Mouse (Mus musculus): ENCODE measurements around the gene Spata2.

Gene Spata2

DNA sequence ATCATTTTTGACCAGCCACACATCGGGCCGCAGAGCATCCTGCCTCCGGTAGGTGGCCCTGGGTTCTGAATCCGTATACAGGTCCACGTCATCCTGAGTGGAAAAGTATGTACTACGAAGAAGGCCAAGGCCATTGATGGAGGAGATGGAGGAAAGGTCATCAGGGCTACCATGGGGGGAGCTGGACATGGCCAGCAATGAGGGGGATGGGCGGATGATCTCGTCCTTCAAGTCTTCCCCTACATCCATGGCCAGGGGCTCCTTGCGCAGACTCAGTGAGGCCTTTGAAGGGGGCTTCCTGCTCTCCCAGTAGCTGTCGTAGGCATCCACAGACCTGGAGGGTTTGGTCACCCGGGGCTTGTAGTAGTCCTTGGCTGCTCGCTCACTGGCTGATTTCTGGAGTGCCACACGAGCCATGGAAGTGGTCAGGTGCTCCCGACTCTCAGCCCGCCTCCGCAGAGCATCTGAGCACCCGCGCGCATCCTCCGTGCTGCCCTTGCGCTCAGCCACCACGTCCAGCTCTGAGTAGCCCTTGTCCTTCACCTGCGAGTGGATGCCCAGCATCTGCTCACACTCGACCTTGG, 8.8 kb downstream of the Spata2 start:
- in situ Hi-C loops (cut with MboI; ENCODE audit: low sequenced_read_pairs) = no loop called here

DNA sequence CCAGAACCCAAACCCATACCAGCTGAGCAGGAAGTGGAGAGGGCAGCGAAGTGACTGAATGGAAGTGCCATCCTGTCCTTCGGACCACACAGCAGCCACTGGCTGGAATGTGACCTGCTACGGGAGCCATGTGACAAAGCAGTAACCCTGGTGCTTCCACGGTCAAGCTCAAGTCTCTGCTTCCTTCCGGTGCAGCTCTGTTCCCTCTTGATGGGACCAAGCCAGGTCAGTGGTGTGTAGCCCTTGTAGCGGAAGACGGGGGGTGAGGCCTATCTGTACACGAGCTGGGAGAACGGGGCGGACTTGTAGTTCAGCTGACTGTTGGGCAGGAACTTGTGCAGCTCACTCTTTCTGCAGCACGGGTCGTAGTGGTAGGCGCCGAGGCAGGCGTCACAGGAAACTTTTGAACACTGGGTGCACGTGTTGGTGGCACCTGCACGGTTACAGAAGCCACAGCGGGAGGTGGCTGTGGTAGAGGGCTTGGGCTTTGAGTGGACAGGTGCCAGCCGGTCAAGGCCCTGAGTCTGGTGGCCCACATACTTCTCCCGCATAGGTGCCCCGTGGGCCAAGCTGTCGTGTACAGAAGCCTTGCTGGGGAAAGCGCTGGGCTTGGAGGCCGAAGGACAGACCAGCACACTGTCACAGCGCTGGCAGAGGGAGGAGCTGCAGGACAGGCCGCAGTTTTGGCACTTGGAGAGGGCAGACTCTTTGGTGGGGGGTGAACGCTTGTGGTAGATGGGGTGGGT, 9.4 kb downstream of the Spata2 start:
- in situ Hi-C loops (cut with MboI; ENCODE audit: low sequenced_read_pairs) = no loop called here

DNA sequence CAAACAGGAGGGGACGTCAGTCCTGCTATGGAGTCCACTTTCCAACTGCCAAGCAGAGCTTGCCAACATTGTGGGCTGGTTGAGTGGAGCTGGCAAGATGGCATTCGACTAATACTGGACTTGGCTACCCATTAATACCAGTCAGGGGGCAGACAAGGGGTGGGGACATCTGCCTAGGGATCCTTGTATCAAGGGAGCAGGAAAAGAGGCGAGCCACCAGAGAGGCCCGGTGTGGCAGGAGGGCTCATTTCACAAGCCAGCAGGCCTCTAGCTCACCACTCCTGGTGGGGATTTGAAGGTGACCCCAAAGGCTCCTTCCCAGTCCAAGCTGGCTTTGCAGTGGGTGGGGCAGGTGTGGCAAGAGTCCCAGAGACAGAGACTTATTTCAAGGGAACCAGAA, 10.0 kb downstream of the Spata2 start:
- in situ Hi-C loops (cut with MboI; ENCODE audit: low sequenced_read_pairs) = no loop called here

DNA sequence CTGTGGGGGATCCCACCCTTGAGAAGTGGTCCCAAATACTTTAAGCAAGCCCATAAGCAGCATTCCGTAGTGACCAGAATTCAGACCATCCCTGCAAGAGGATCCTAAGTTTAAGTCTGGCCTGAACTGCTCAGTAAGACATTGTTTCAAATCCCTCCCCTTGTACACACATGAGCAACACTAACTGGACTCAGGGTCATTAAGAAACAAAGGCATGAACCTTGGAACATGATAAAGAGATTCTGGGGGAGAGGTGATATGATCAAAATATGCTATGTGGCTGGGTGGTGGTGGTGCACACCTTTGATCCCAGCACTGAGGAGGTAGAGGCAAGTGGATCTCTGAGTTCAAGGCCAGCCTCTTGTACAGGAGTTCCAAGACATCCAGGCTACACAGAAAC, 13.2 kb downstream of the Spata2 start:
- in situ Hi-C loops (cut with MboI; ENCODE audit: low sequenced_read_pairs) = no loop called here

DNA sequence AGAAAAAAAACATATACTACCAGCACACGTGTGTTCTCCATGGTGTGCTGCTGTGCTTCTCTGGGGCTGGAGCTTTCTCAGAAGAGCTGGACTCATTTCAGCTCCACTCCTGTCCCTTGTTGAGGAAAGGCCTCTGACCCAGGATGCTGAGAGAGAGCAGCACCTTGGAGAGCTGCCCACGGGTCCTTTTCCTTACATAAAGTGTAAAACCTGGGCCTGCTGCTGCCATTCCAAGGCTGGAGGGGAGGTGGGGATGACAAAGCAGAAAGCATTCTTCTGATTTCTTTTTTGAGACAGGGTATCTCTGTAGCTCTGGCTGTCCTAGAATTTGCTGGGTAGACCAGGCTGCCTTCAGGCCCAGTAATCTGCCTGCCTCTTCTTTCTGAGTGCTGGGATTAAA, 14.6 kb downstream of the Spata2 start:
- in situ Hi-C loops (cut with MboI; ENCODE audit: low sequenced_read_pairs) = no loop called here

DNA sequence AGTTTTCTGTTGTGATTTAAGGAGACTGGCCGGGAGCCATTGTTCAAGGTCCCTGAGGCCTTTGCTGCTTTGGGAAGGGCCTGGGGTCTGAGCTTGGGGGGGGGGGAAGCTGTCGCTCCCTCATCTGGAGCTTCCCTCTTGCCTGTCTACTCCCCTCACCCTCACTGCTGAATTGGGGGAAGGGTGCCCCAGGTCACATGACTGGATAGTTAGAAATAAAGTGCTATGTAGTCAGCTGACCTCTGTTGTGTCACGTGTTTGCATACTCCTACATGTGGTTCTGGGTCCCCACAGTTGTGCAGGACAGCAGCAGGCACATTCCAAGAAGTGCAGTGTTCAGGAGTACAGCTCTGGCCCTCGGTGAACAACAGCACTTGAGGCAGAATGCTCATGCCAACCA, 15.9 kb downstream of the Spata2 start:
- in situ Hi-C loops (cut with MboI; ENCODE audit: low sequenced_read_pairs) = no loop called here

DNA sequence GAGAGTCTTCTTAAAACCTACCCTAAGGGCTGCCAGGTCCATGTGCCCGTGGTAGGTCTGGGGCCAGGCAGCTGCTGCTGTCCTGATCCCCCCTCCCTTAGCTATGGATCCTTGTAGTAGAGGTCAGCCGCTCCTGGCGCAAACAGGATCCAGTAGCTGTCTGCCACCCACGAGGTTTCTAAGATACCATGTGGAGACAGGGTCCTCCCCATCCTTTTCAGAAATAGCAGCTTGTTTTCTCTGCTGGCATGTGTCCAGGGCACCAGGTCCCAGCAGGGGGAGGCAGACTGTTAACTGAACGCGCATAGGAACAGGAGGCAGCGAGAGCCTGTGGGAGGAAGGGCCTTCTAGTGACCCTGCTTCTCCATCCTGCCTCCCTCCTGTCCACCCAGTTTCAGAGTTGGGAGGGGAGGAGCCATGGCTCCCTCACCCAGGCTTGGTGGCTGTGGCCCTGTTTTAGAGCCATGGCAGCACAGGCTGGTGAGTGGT, 16.4 kb downstream of the Spata2 start:
- in situ Hi-C loops (cut with MboI; ENCODE audit: low sequenced_read_pairs) = no loop called here

DNA sequence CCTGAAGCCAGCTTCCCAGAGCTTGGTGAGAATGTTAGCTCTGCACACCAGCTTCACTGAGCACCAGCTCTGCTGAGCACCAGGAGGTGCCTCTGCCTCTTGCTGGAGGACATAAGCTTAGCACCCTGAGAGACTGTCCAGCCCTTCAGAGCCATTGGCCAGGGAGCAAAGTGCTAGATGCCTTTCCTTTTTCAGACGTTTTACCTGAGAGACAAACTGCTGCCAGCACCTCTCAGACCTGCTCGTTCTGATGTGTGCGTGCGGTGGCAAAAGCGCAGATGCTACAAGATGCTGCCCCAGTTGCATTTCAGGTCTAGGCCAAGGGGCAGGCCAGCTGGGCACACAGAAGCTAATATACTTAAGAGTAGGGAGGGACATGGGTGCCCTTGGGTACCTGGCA, 17.1 kb downstream of the Spata2 start:
- in situ Hi-C loops (cut with MboI; ENCODE audit: low sequenced_read_pairs) = no loop called here

DNA sequence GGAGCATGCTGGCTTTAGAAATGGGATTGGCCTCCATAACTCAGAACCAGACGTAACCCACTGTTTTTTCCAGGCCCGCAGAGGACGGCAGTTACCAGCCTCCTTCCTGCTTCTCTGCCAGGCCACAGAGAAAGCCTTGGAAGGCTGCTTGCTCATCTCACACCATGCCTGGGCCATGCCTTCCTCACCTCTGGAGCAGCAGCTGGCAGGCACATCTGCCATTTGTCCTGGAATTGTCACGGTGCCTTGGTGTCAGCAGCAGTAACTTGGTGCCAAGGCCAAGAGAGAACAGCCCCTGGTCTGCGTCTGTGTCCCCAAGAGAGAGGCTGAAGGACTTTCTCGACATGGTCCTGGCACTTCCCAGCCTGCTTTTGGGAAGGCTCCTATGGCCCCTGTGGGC, 18.5 kb downstream of the Spata2 start:
- in situ Hi-C loops (cut with MboI; ENCODE audit: low sequenced_read_pairs) = no loop called here

DNA sequence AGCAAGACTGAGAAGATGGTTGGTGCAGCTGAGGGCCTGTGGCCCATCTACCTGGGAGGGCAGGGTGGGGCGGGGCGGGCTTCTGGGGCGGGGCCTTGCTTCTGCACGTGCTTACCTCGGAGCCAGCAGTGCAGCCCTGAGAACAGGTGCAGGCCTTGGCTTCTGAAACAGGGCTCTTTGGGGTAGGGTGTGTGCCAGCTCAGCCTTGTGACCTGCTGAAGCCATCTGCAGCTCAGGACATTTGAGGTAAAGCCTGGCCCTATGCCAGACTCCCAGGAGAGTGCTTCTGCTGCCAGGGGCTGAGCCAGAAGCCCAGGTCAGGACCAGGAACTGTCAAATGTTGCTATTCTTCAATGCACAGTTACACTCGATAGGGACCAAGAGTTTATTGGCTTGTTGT, 21.1 kb downstream of the Spata2 start:
- in situ Hi-C loops (cut with MboI; ENCODE audit: low sequenced_read_pairs) = no loop called here

DNA sequence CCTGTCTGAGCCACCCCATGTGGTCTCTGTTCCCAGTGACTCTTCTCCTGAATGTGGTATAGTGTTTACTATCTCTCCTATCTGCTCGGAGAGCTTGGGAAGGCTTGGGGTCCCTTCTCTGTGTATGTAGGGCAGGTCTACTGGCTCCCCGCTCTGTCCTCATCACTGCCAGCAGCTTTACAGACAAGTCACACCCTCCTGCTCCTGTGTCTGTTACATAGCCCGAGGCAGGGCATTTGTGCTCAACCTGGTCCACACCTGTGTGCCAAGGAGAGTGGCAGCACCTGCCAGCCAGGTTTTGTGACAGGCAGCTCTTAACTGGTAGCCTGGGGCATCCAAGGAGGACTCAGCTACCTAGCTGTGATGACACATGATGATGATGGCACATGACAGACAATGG, 22.1 kb downstream of the Spata2 start:
- in situ Hi-C loops (cut with MboI; ENCODE audit: low sequenced_read_pairs) = no loop called here

DNA sequence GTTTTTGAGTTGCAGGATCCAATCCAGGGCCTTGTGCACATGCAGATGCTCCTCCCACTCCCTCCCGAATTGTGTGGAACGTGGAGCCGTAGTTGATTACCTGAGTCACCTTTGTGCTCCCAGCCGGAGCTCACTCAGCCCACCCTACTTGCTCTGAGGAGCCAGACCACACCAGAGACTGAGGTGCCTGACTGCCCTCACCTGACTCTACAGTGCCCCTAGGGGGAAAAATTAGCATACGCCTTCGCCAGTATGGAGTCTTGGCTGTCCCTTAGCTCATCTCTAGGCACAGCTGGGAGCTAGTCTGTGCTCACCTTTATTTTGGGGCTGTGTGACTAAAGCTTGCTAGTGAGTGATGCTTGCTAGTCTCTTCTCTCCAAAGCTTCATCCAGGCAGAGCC, 24.2 kb downstream of the Spata2 start:
- in situ Hi-C loops (cut with MboI; ENCODE audit: low sequenced_read_pairs) = no loop called here

DNA sequence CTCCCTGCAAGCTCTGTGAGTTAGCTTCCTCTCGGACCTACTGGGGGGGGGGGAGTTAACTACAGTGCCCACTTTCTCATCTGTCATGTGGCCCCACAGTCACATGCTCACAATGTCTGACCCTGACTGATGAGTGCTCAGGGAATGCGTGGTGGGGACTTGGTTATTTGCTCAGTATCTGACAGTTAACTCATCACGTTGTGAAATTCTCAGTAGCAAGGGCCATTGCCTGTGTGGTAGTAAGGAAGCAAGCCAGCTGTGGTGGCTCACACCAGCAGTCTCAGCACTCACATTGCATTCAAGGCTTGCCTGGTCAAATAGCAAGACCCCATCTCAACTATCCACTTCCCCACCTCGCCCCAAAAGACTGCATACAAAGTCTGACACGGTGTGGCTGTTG, 25.5 kb downstream of the Spata2 start:
- in situ Hi-C loops (cut with MboI; ENCODE audit: low sequenced_read_pairs) = no loop called here

DNA sequence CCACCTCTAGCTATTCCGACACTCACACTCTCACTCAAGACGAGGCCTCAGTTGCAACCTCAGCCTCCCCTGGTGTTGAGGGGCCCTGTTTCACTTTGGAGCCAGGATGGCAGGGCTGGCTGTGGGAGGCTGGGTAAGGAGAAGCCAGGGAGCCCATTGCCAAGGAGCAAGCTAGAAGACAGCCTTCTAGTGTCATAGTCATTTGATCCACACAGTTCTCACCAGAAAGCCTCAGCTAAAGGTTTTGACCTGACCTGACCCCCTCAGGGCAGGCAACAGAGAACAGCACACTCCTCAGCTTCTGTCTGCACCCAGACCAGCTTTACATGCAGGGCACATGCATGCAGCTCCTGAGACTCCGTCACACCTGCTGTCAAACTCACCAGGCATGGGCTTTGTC, 26.7 kb downstream of the Spata2 start:
- in situ Hi-C loops (cut with MboI; ENCODE audit: low sequenced_read_pairs) = no loop called here

DNA sequence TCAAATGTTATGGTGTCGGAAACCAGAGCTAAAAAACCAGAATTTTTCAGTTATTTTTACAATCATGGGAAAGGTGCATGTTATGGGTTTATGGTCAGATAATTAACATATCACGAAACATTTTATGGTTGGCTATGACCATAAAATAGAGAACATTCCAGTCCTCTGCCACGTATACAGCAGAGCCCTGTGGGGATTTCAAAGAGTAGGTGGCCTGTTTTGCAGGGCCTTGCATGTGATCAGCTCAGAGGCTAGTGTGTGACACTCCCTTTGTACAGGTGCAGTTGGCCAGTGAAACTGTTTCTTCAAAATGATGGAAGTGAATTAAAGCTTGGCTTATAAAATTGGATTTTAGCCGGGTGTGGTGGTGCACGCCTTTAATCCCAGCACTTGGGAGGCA, 28.9 kb downstream of the Spata2 start:
- in situ Hi-C loops (cut with MboI; ENCODE audit: low sequenced_read_pairs) = no loop called here

DNA sequence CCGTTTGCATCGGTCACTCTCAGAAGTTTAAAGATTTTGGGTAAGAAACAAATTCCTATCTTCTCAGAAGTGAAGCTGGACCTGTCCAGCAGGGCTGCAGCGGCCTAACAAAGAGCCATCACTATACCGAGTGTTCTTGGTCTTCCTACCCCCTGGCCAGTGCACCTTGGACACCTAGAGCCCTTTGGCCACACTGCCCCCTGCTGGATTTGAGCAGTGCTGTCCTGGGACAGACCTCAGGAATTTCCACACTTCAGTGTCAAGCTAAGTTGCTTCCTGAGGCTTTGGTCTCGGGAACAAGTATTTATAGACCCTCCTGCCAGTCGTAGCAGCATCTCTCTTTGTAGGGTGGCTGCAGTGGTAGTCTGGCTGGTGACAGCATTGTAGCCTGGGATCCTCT, 29.7 kb downstream of the Spata2 start:
- in situ Hi-C loops (cut with MboI; ENCODE audit: low sequenced_read_pairs) = no loop called here

DNA sequence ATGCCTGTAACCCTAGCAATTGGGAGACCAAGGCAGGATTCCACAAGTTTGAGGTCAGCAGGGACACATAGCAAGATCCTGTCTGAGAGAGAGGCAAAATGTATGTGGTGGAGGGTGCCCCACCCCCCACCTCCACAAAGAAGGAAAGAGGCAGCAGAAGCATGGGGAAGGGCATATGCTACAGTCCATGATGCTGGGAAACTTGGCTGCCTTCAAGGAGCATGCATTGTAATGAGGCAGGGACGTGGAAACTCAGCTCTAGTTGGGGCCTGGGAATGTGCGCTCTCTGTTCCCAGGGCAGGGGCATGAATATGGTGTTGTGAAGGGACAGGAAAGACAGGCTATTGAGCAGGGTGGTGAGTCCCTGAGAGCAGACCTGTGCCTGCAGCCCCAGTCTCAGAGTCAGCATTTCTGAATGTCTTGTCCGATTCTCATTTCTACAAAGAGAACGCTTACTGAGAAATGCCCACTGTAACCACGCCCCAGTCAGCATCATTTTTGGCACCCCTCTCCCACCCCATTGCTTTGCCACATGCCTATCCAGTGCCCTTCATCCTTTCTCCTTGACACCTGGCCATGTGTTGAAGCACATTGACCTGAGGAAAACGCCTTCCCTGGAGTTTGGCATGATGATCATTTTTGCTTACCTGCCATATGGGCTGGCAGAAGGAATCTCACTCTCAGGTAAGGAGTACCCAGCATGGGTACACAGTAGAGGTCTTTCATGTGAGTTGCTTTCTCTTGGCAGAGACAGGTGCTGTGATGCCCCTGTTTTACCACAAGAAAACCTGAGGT, 33.4 kb downstream of the Spata2 start:
- in situ Hi-C loops (cut with MboI; ENCODE audit: low sequenced_read_pairs) = no loop called here

DNA sequence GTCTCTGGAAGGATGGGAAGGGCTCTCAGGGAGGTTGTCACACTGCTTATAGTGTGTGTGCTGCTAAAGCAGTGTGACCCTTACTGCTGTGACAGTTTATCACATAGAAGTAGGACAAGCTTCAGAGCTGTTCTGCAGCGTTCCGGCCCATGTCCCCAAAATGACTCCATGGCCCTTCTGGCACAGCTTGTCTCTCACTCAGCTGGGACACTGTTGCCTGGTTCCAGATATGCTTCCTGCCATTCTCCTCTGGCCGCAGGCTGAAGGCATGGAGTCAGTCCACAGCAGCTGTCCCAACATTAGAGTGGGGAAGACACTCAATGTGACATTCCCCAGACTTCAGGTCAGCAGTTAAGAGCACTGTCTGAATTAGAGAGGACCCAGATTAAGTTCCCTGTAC, 34.1 kb downstream of the Spata2 start:
- in situ Hi-C loops (cut with MboI; ENCODE audit: low sequenced_read_pairs) = no loop called here

DNA sequence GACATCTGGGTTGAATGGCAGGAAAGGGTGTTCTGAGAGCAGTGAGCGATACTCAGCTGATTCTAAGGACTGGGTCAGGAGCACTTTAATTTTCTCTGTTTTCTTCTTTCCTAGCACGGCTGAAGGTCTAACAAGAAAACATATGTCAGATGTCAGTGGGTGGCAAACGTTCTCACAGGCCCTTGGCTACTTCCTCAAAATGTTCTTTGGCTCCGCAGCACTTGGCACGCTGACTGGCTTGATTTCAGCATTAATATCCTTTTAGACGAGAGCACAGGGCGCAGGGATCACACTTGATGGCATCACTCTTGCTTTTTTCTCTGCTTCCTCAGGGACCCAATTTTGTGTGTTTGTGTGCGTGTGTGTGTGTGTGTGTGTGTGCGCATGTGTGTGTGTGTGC, 35.5 kb downstream of the Spata2 start:
- in situ Hi-C loops (cut with MboI; ENCODE audit: low sequenced_read_pairs) = no loop called here

DNA sequence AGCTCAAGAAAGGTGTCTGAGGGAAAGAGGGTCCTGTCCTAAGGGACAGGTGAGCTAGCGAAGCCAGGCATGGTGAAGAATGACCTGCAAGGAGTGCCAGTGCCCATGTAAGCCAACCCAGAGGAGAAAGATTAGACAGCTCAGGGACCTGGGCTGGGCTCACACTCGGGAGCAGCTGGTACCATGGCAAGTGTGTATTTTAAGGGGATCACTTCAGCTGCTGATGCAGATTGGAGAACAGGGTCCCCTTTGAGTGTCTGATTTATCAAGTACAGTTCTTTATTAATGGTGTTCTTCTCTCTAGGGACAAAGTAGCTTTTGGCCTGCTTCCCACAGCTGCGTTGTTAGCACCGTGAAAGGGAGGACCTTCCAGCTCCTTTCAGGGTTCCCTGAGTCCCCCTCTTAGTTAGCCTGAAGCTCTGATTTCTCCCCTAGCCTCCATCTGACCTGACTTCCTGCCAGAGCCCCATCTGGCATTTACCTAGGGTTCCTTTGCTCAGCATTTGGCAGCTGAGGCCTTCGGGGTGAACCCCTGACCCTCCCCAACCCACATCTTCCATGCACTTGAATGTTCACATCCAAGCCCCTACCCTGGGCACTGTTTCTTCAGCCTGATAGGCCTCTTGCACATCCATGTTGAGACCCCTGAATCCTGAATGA, 36.2 kb downstream of the Spata2 start:
- in situ Hi-C loops (cut with MboI; ENCODE audit: low sequenced_read_pairs) = no loop called here

DNA sequence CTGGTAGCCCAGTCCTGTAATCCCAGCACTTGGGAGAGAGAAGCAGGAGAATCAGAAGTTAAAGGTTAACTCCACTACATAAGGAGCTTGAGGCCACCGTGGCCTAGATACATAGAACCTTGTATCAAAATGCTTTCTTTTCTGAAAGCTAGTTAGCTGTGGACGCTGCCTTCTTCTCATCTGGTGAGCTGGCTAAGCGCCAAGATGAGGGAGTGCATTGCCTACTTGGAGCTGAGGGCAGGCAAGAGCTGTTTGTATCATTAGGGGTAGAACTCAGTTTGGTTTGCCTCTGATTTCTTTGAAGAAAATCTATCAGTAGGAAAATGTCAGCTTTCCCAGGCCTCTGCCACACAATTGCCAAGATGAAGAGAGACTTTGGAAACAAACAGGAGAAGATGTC, 38.9 kb downstream of the Spata2 start:
- in situ Hi-C loops (cut with MboI; ENCODE audit: low sequenced_read_pairs) = no loop called here

DNA sequence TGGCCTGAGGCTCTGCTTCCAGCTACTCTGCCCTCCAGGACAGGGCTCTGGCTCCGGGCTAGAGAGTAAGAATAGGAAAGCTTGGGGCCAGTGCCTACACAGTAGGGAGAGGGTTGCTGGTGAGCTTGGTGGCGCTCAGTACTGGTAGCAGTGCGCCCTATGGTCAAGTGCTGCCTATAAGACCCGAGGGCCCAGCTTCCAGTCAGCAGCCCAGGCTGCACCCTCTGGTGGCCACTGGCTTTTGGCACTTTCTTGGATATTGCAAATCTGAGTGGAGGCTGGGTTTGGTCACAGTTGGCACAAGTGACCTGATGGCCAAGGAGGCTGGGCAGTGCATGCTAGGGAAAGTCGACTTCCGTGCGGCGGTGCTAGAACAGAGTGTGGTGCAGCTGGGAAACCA, 42.0 kb downstream of the Spata2 start:
- in situ Hi-C loops (cut with MboI; ENCODE audit: low sequenced_read_pairs) = no loop called here
